Mouse (Mus musculus): ENCODE results near the gene Defa17. TPM values are rescaled to one million over a fixed set of nuclear protein-coding genes. Genes with fewer than 3 reads are reported as not detected.
"Not testable (repeated sequence)": the region's sequence is repeated elsewhere in the genome, so short reads cannot be mapped to it uniquely, and the experiment has no call there.

Gene Defa17
- polyA plus RNA-seq (2014; fragmentation: Nextera tagmentation; extraction: Ambion mirVana) = not detected in 2 replicates

GRCm38 (mm10) chr8:21655480-21655879 is at the start of gene Defa17:
Gene Defa17 (plus strand): TSS chr8:21655780.
- not testable (repeated sequence) for H3K9ac ChIP-seq (ENCODE audit: low read length); H3K4me2 ChIP-seq (ENCODE audit: low read length); H3K27ac ChIP-seq (replicated peaks in 1 of 2; ENCODE audit: control insufficient read depth in 1 of 2, insufficient read depth in 1 of 2, low read depth in 2 of 2, low read length in 2 of 2); H3K9me3 ChIP-seq (ENCODE audit: control insufficient read depth, low read length); ATAC-seq (ENCODE audit: insufficient number of reproducible peaks, insufficient read depth, low FRiP score, low read depth); H3K27me3 ChIP-seq (ENCODE audit: control insufficient read depth, insufficient read depth, low read length); H3K4me3 ChIP-seq (ENCODE audit: control insufficient read depth in 1 of 2, insufficient read depth in 1 of 2, low read depth in 1 of 2, low read length in 2 of 2); H3K4me1 ChIP-seq (ENCODE audit: control insufficient read depth in 2 of 2, insufficient read depth in 2 of 2, low read length in 2 of 2); H3K36me3 ChIP-seq (ENCODE audit: control insufficient read depth, insufficient read depth, low read length)
- WGBS = no CpG with 5 or more reads among the region's 2 CpGs

DNA sequence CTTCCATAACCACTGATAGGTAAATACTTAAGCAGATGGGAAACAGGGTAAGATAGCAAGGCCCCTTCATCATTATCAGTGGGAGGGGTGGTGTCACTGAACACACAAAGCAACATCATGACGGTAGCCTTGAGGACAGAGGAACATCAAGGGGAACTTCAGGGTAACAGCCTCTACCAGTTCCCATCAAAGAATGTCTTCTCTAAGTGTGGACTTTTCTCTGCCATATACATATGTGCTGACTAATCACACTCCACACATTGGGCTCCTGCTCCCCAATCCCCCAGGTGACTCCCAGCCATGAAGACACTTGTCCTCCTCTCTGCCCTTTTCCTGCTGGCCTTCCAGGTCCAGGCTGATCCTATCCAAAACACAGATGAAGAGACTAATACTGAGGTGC is 37.7 kb upstream of the Defa17 start, which contains the start of gene Defa26:
Gene Defa26, plus strand, starts transcription at position 301 of the 400 bp plus-strand sequence.
- not testable (repeated sequence) for H3K36me3 ChIP-seq (ENCODE audit: control insufficient read depth, insufficient read depth, low read length); H3K27ac ChIP-seq (replicated peaks in 1 of 2; ENCODE audit: control insufficient read depth in 1 of 2, insufficient read depth in 1 of 2, low read depth in 2 of 2, low read length in 2 of 2); ATAC-seq (ENCODE audit: insufficient number of reproducible peaks, insufficient read depth, low FRiP score, low read depth); H3K9ac ChIP-seq (ENCODE audit: low read length); H3K4me3 ChIP-seq (ENCODE audit: control insufficient read depth in 1 of 2, insufficient read depth in 1 of 2, low read depth in 1 of 2, low read length in 2 of 2); H3K4me2 ChIP-seq (ENCODE audit: low read length); H3K4me1 ChIP-seq (ENCODE audit: control insufficient read depth in 2 of 2, insufficient read depth in 2 of 2, low read length in 2 of 2); H3K9me3 ChIP-seq (ENCODE audit: control insufficient read depth, low read length); H3K27me3 ChIP-seq (ENCODE audit: control insufficient read depth, insufficient read depth, low read length)
- WGBS = no CpG with 5 or more reads among the region's 1 CpGs

GRCm38 (mm10) chr8:21665497-21665896 is 9.9 kb downstream of the Defa17 start, which contains the start of gene Defa34:
Gene Defa34 (plus strand): TSS chr8:21665797.
- not testable (repeated sequence) for ATAC-seq (ENCODE audit: insufficient number of reproducible peaks, insufficient read depth, low FRiP score, low read depth); H3K4me1 ChIP-seq (ENCODE audit: control insufficient read depth in 2 of 2, insufficient read depth in 2 of 2, low read length in 2 of 2); H3K27ac ChIP-seq (replicated peaks in 1 of 2; ENCODE audit: control insufficient read depth in 1 of 2, insufficient read depth in 1 of 2, low read depth in 2 of 2, low read length in 2 of 2); H3K4me3 ChIP-seq (ENCODE audit: control insufficient read depth in 1 of 2, insufficient read depth in 1 of 2, low read depth in 1 of 2, low read length in 2 of 2); H3K4me2 ChIP-seq (ENCODE audit: low read length); H3K9ac ChIP-seq (ENCODE audit: low read length); H3K27me3 ChIP-seq (ENCODE audit: control insufficient read depth, insufficient read depth, low read length); H3K9me3 ChIP-seq (ENCODE audit: control insufficient read depth, low read length); H3K36me3 ChIP-seq (ENCODE audit: control insufficient read depth, insufficient read depth, low read length)
- no CpG with 5 or more reads among the region's 1 CpGs for WGBS

GRCm38 (mm10) chr8:21703545-21703944 is 48.0 kb downstream of the Defa17 start, which contains the start of gene AY761184:
Gene AY761184 (minus strand): TSS chr8:21703645.
- H3K9ac ChIP-seq (ENCODE audit: low read length); ATAC-seq (ENCODE audit: insufficient number of reproducible peaks, insufficient read depth, low FRiP score, low read depth); H3K4me1 ChIP-seq (ENCODE audit: control insufficient read depth in 2 of 2, insufficient read depth in 2 of 2, low read length in 2 of 2); H3K9me3 ChIP-seq (ENCODE audit: control insufficient read depth, low read length); H3K4me2 ChIP-seq (ENCODE audit: low read length); H3K27me3 ChIP-seq (ENCODE audit: control insufficient read depth, insufficient read depth, low read length); H3K27ac ChIP-seq (replicated peaks in 1 of 2; ENCODE audit: control insufficient read depth in 1 of 2, insufficient read depth in 1 of 2, low read depth in 2 of 2, low read length in 2 of 2); H3K4me3 ChIP-seq (ENCODE audit: control insufficient read depth in 1 of 2, insufficient read depth in 1 of 2, low read depth in 1 of 2, low read length in 2 of 2); H3K36me3 ChIP-seq (ENCODE audit: control insufficient read depth, insufficient read depth, low read length): not testable (repeated sequence)
- 68% methylated on average over 2 of the region's 2 CpGs for whole genome bisulfite sequencing

Other genes starting within 250 kb of the Defa17 start
- gene Defa36, start 228.4 kb upstream of the Defa17 start, polyA plus RNA-seq (2014; fragmentation: Nextera tagmentation; extraction: Ambion mirVana) = not detected in 2 replicates
- gene Gm7849, start 199.2 kb upstream of the Defa17 start, polyA plus RNA-seq (2014; fragmentation: Nextera tagmentation; extraction: Ambion mirVana) = not detected in 2 replicates
- gene Defa20, start 146.5 kb upstream of the Defa17 start, polyA plus RNA-seq (2014; fragmentation: Nextera tagmentation; extraction: Ambion mirVana) = not detected in 2 replicates
- gene Defa32, start 126.7 kb upstream of the Defa17 start, polyA plus RNA-seq (2014; fragmentation: Nextera tagmentation; extraction: Ambion mirVana) = not detected in 2 replicates
- gene Defa37, start 90.4 kb upstream of the Defa17 start, polyA plus RNA-seq (2014; fragmentation: Nextera tagmentation; extraction: Ambion mirVana) = not detected in 2 replicates
- not detected in 2 replicates for gene Defa28, start 72.8 kb upstream of the Defa17 start, polyA plus RNA-seq (2014; fragmentation: Nextera tagmentation; extraction: Ambion mirVana)
- gene Gm7861, start 61.3 kb upstream of the Defa17 start, polyA plus RNA-seq (2014; fragmentation: Nextera tagmentation; extraction: Ambion mirVana) = not detected in 2 replicates
- gene Defa26, start 37.6 kb upstream of the Defa17 start, polyA plus RNA-seq (2014; fragmentation: Nextera tagmentation; extraction: Ambion mirVana) = not detected in 2 replicates
- not detected in 2 replicates for gene Defa34, start 10.0 kb downstream of the Defa17 start, polyA plus RNA-seq (2014; fragmentation: Nextera tagmentation; extraction: Ambion mirVana)
- gene AY761184, start 47.9 kb downstream of the Defa17 start, polyA plus RNA-seq (2014; fragmentation: Nextera tagmentation; extraction: Ambion mirVana) = not detected in 2 replicates
- gene Defa24, start 78.7 kb downstream of the Defa17 start, polyA plus RNA-seq (2014; fragmentation: Nextera tagmentation; extraction: Ambion mirVana) = not detected in 2 replicates
- gene Defb50, start 167.8 kb downstream of the Defa17 start, polyA plus RNA-seq (2014; fragmentation: Nextera tagmentation; extraction: Ambion mirVana) = not detected in 2 replicates
- gene Defb2, start 184.1 kb downstream of the Defa17 start, polyA plus RNA-seq (2014; fragmentation: Nextera tagmentation; extraction: Ambion mirVana) = not detected in 2 replicates
- not detected in 2 replicates for gene Defb10, start 203.1 kb downstream of the Defa17 start, polyA plus RNA-seq (2014; fragmentation: Nextera tagmentation; extraction: Ambion mirVana)
- gene Defb9, start 229.6 kb downstream of the Defa17 start, polyA plus RNA-seq (2014; fragmentation: Nextera tagmentation; extraction: Ambion mirVana) = not detected in 2 replicates